Mouse (Mus musculus) liver, embryonic 14.5 days (tissue): ENCODE results near the gene Map7d1. TPM values are rescaled to one million over a fixed set of nuclear protein-coding genes. Genes with fewer than 3 reads are reported as not detected.
"Not testable (repeated sequence)": the region's sequence is repeated elsewhere in the genome, so short reads cannot be mapped to it uniquely, and the experiment has no call there.

Experiments used
- ATAC-seq: fragments of 200-750 bp; cut with Nextera tagmentation; 2 replicates; pipeline ENCODE4 v1.8.0; 2017; ENCODE audit warnings: moderate number of reproducible peaks, mild to moderate bottlenecking, moderate library complexity; ENCODE audit not compliant: insufficient read depth
- DNase-seq, 3 experiments: peaks; one replicate each; pipeline ENCODE4 v3.0.0-alpha.2; 2012 to 2013; ENCODE audit warnings: low read depth in 3 of 3, low spot score in 3 of 3
- H3K27ac ChIP-seq: fragments of 300-500 bp; sonication (generic); 2 replicates; pipeline ENCODE4 v1.5.1; 2014; ENCODE audit warnings: moderate library complexity, mild to moderate bottlenecking, control low read depth, inconsistent platforms
- H3K27me3 ChIP-seq: fragments of 300-500 bp; sonication (generic); 2 replicates; pipeline ENCODE4 v1.6.1; 2014; ENCODE audit warnings: mild to moderate bottlenecking, low read length, moderate library complexity; ENCODE audit not compliant: control insufficient read depth, insufficient read depth
- H3K36me3 ChIP-seq: fragments of 300-500 bp; sonication (generic); replicated peaks from 2 replicates; pipeline ENCODE4 v1.6.1; 2014; ENCODE audit warnings: low read depth; ENCODE audit not compliant: control insufficient read depth, insufficient read depth
- H3K4me1 ChIP-seq, 2 experiments: fragments of 200-500 bp in 1 of 2; fragments of 300-500 bp in 1 of 2; sonication (generic) in 1 of 2; replicated peaks; 2 replicates each; pipeline ENCODE4 v1.6.1; 2012 to 2014; ENCODE audit warnings: antibody characterized with exemption in 1 of 2, inconsistent platforms in 1 of 2, low read length in 1 of 2; ENCODE audit not compliant: control insufficient read depth in 2 of 2, insufficient read depth in 2 of 2
- H3K4me2 ChIP-seq: fragments of 300-500 bp; sonication (generic); 2 replicates; pipeline ENCODE4 v1.6.1; 2014; ENCODE audit warnings: low read depth, mild to moderate bottlenecking, control low read depth, moderate library complexity
- H3K4me3 ChIP-seq, 2 experiments: fragments of 200-500 bp in 1 of 2; fragments of 300-500 bp in 1 of 2; sonication (generic) in 1 of 2; 2 replicates each; pipeline ENCODE4 v1.5.1; 2012 to 2014; ENCODE audit warnings: low read depth in 2 of 2, low read length in 2 of 2, mild to moderate bottlenecking in 2 of 2, control low read depth in 1 of 2, inconsistent platforms in 1 of 2, moderate library complexity in 1 of 2; ENCODE audit not compliant: insufficient read depth in 1 of 2
- H3K9ac ChIP-seq: fragments of 300-500 bp; sonication (generic); replicated peaks from 2 replicates; pipeline ENCODE4 v1.6.1; 2014; ENCODE audit warnings: mild to moderate bottlenecking, control low read depth, moderate library complexity
- H3K9me3 ChIP-seq: fragments of 300-500 bp; sonication (generic); 2 replicates; pipeline ENCODE4 v1.6.1; 2016; ENCODE audit warnings: low read length, mixed read lengths; ENCODE audit not compliant: control insufficient read depth
- CTCF ChIP-seq: IDR thresholded peaks from 2 replicates; pipeline ENCODE4 v1.5.1; 2016; ENCODE audit warnings: antibody characterized with exemption, low read depth, control low read depth
- EP300 ChIP-seq: IDR thresholded peaks from 2 replicates; pipeline ENCODE4 v1.6.1; 2016; ENCODE audit warnings: antibody characterized with exemption, low read depth
- WGBS: fragments of 180-500 bp; shearing (Covaris S2); extraction: QIAGEN DNeasy Blood & Tissue Kit; methylation state at CpG from one replicate; pipeline ENCODE4 v1.1.7; 2014; ENCODE audit not compliant: insufficient replicate concordance; 5-methylcytosine and 5-hydroxymethylcytosine counted together
- polyA plus RNA-seq, 2 experiments: library from polyadenylated mRNA; depleted of rRNA in 1 of 2; stranded (reverse) in 1 of 2; unstranded in 1 of 2; fragments of >200 nt; fragmentation: Nextera tagmentation in 1 of 2; extraction: Ambion mirVana in 1 of 2; gene quantifications; 2 replicates each; pipeline versions ENCODE4 v1.2.1 to v1.2.3; 2012 to 2014

The Map7d1 gene
- polyA plus RNA-seq, 2 experiments = 4.9 to 9.4 TPM

DNA sequence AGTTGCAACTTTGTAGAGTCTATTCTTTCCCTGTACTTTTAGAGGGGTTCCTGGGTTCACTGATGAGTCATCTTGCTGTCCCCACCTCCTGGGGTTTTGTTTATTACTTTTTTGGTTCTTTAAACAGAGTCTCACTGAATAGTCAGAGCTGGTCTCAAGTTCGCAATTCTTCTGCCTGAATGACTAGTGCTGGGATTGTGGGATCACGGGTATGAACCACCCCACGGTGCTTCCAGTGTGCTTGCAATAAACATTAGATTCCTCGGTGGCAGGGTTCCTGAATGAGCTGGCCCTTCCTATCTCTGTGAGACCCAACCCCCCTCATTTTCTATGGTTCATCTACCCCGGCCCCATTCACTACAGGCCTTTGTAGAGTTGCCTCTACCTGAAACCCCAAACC, 28.0 kb downstream of the Map7d1 start:
- Histone ChIP-seq H3K4me3 (no peak overlapping the region), H3K27ac (no peak overlapping the region), H3K36me3 (no peaks in the 10 kb centered on the region), H3K9me3 (no peaks in the 10 kb centered on the region), H3K4me2 (no peak overlapping the region), H3K4me1 (0 out of 4 replicates have a peak, but pooled peaks cover 0 to 1% of the 10 kb centered on the region in 2 experiments), H3K27me3 (peaks cover 5% of the 10 kb centered on the region; the same call in 1 of the 2 replicates), H3K9ac (no peak overlapping the region)
- ATAC-seq (no peak), DNase-seq (no peak)
- TF ChIP-seq CTCF = no peak
- no peak for TF ChIP-seq EP300
- 38% methylated on average over 5 of the region's 5 CpGs for whole genome bisulfite sequencing

- Histone ChIP-seq H3K27ac (no peak overlapping the region), H3K4me3 (peak overlapping the region; percentile 20 to 30; a peak in 2 of 4 replicates)
- 6% methylated on average over 18 of the region's 18 CpGs for WGBS
Measured at GRCm38 (mm10) chr4:126227077-126227761, 28.9 kb downstream of the Map7d1 start.

GRCm38 (mm10) chr4:126226640-126227039, 29.5 kb downstream of the Map7d1 start:
- peaks cover 5% of the 10 kb centered on the region; the same call in 1 of the 2 replicates for H3K27me3 ChIP-seq
- no peak overlapping the region for H3K4me3 ChIP-seq
- H3K36me3 ChIP-seq = no peaks in the 10 kb centered on the region
- no peaks in the 10 kb centered on the region for H3K9me3 ChIP-seq
- H3K9ac ChIP-seq = no peak overlapping the region
- H3K4me2 ChIP-seq = no peak overlapping the region
- WGBS = 42% methylated on average over 12 of the region's 12 CpGs
- no peak overlapping the region for H3K27ac ChIP-seq
- ATAC-seq = no peak
- TF ChIP-seq CTCF = no peak
- DNase-seq = no peak
- 0 out of 4 replicates have a peak, but pooled peaks cover 0 to 1% of the 10 kb centered on the region in 2 experiments for H3K4me1 ChIP-seq

More at GRCm38 (mm10) chr4:126227077-126227761, 28.9 kb downstream of the Map7d1 start:
- H3K4me1 ChIP-seq = 0 out of 4 replicates have a peak, but pooled peaks cover 0 to 1% of the 10 kb centered on the region in 2 experiments
- ATAC-seq = peak; percentile 71
- H3K27me3 ChIP-seq = peaks cover 5% of the 10 kb centered on the region; the same call in 1 of the 2 replicates
- H3K9me3 ChIP-seq = no peaks in the 10 kb centered on the region
- peak; percentile 94 for TF ChIP-seq CTCF
- TF ChIP-seq EP300 = no peak
- no peak overlapping the region for H3K9ac ChIP-seq
- peak overlapping the region; percentile 45 for H3K4me2 ChIP-seq
- peak; percentile 53 to 62 (median 61) for DNase-seq
- no peaks in the 10 kb centered on the region for H3K36me3 ChIP-seq

GRCm38 (mm10) chr4:126222631-126223030, 33.5 kb downstream of the Map7d1 start:
- H3K4me2 ChIP-seq = no peak overlapping the region
- H3K9me3 ChIP-seq = no peaks in the 10 kb centered on the region
- no peaks in the 10 kb centered on the region for H3K36me3 ChIP-seq
- no peak overlapping the region for H3K9ac ChIP-seq
- no peak overlapping the region for H3K4me3 ChIP-seq
- H3K4me1 ChIP-seq = 0 out of 4 replicates have a peak, but pooled peaks cover 0 to 1% of the 10 kb centered on the region in 2 experiments
- 67% methylated on average over 11 of the region's 11 CpGs for WGBS
- peaks cover 5% of the 10 kb centered on the region; the same call in 1 of the 2 replicates for H3K27me3 ChIP-seq
- ATAC-seq (no peak), DNase-seq (no peak)
- no peak for TF ChIP-seq CTCF
- no peak for TF ChIP-seq EP300
- H3K27ac ChIP-seq = no peak overlapping the region

DNA sequence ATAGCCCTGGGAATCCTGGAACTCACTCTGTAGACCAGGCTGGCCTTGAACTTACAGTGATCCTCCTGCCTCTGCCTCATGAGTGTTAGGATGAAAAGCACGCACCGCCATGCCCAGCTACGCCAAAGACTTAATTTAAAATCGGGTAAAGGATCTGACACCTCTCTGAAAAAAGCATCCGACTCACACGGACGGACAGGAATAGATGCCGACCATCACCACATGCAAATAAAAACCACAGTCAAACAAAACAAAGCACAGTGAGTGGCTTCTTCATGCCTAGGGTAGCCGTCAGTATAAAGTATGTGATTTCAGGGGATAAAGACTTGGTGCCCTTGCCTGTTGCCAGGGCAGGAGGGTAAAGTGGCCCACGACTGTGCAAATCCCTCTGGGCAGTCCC, 36.1 kb downstream of the Map7d1 start:
- WGBS = 75% methylated on average over 10 of the region's 10 CpGs
- H3K27me3 ChIP-seq = no peaks in the 10 kb centered on the region
- H3K4me1 ChIP-seq = no peaks in the 10 kb centered on the region
- H3K4me3 ChIP-seq = no peak overlapping the region
- no peaks in the 10 kb centered on the region for H3K36me3 ChIP-seq
- no peak overlapping the region for H3K9ac ChIP-seq
- no peak overlapping the region for H3K27ac ChIP-seq
- DNase-seq (no peak), ATAC-seq (no peak)
- H3K4me2 ChIP-seq = no peak overlapping the region
- TF ChIP-seq EP300 (no peak), CTCF (no peak)
- no peaks in the 10 kb centered on the region for H3K9me3 ChIP-seq

GRCm38 (mm10) chr4:126219540-126219939, 36.6 kb downstream of the Map7d1 start:
- not testable (repeated sequence) for H3K4me2 ChIP-seq, H3K9ac ChIP-seq, H3K9me3 ChIP-seq, ATAC-seq, H3K36me3 ChIP-seq, H3K27ac ChIP-seq, DNase-seq, H3K27me3 ChIP-seq, H3K4me1 ChIP-seq, H3K4me3 ChIP-seq
- WGBS = 36% methylated on average over 3 of the region's 3 CpGs
